Comparison of ENCODE assay signal across 13 mouse cellular contexts in genomic region chr4:98564196-98564865, GRCm38 (mm10).
A peak's percentile ranks its signal among the peaks of the same experiment; 100 is the strongest.
DNase-seq lines count a peak whose midpoint lies in the region; ATAC-seq and TF ChIP-seq lines count a peak whose summit lies in the region.
"Had no signal": no experiment of that assay in that cellular context is flagged by ENCODE, and none has a peak within 500 bp of the region (broad histone marks: within the 10 kb centered on the region; RNA-seq: fewer than 3 reads in every experiment).

No protein-coding gene starts in this region.

- no peak overlapping the region for H3K4me3 ChIP-seq in embryonic facial prominence, embryonic 13.5 days
- H3K4me3 ChIP-seq in embryonic facial prominence, embryonic 10.5 days: no peak overlapping the region
- no peak overlapping the region for H3K4me3 ChIP-seq in heart, postnatal 0 days (ENCODE audit: low read depth, low read length)
- H3K4me3 ChIP-seq in neural tube, embryonic 15.5 days (replicated peaks): no peak overlapping the region

- 84% methylated on average over 6 of the region's 6 CpGs for WGBS in embryonic facial prominence, embryonic 13.5 days
- WGBS in embryonic facial prominence, embryonic 10.5 days: 91% methylated on average over 6 of the region's 6 CpGs
- WGBS in heart, postnatal 0 days: 50% methylated on average over 6 of the region's 6 CpGs
- WGBS in neural tube, embryonic 15.5 days: 89% methylated on average over 6 of the region's 6 CpGs

- no peaks in the 10 kb centered on the region for H3K27me3 ChIP-seq in embryonic facial prominence, embryonic 13.5 days
- no peaks in the 10 kb centered on the region for H3K27me3 ChIP-seq in embryonic facial prominence, embryonic 10.5 days (replicated peaks; ENCODE audit: low read depth, poor library complexity, severe bottlenecking)
- H3K27me3 ChIP-seq in heart, postnatal 0 days (ENCODE audit: control insufficient read depth, insufficient read depth, low read length): no peaks in the 10 kb centered on the region
- no peaks in the 10 kb centered on the region for H3K27me3 ChIP-seq in neural tube, embryonic 15.5 days (replicated peaks)

- no peak for TF ChIP-seq EP300 in heart, postnatal 0 days (IDR thresholded peaks at IDR 0.05; ENCODE audit: low read depth)

- H3K4me2 ChIP-seq in embryonic facial prominence, embryonic 13.5 days: no peak overlapping the region
- no peak overlapping the region for H3K4me2 ChIP-seq in heart, postnatal 0 days (ENCODE audit: low read depth, low read length)
- H3K4me2 ChIP-seq in neural tube, embryonic 15.5 days: no peak overlapping the region

- ATAC-seq in embryonic facial prominence, embryonic 13.5 days (ENCODE audit: insufficient number of reproducible peaks, insufficient read depth, low FRiP score, low TSS enrichment, low read depth): no peak
- ATAC-seq in heart, postnatal 0 days (ENCODE audit: insufficient read depth, low read depth): no peak
- ATAC-seq in neural tube, embryonic 15.5 days (ENCODE audit: low FRiP score): no peak

- TF ChIP-seq CTCF in heart, postnatal 0 days (IDR thresholded peaks at IDR 0.05; ENCODE audit: low read depth): no peak

- no peaks in the 10 kb centered on the region for H3K9me3 ChIP-seq in embryonic facial prominence, embryonic 13.5 days
- H3K9me3 ChIP-seq in embryonic facial prominence, embryonic 10.5 days: no peaks in the 10 kb centered on the region
- no peaks in the 10 kb centered on the region for H3K9me3 ChIP-seq in heart, postnatal 0 days (replicated peaks; ENCODE audit: control insufficient read depth, low read length)
- H3K9me3 ChIP-seq in neural tube, embryonic 15.5 days (replicated peaks): no peaks in the 10 kb centered on the region

- H3K36me3 ChIP-seq in embryonic facial prominence, embryonic 13.5 days: no peaks in the 10 kb centered on the region
- H3K36me3 ChIP-seq in embryonic facial prominence, embryonic 10.5 days (replicated peaks): no peaks in the 10 kb centered on the region
- H3K36me3 ChIP-seq in heart, postnatal 0 days (replicated peaks; ENCODE audit: control insufficient read depth, insufficient read depth, low read length): no peaks in the 10 kb centered on the region
- no peaks in the 10 kb centered on the region for H3K36me3 ChIP-seq in neural tube, embryonic 15.5 days

- H3K27ac ChIP-seq in embryonic facial prominence, embryonic 13.5 days: peak overlapping the region; percentile 12; the same call in 1 of the 2 replicates
- H3K27ac ChIP-seq in embryonic facial prominence, embryonic 10.5 days (replicated peaks): no peak overlapping the region
- H3K27ac ChIP-seq in heart, postnatal 0 days (ENCODE audit: low read depth): peak overlapping the region; percentile 84
- peak overlapping the region; percentile 18; the same call in 1 of the 2 replicates for H3K27ac ChIP-seq in neural tube, embryonic 15.5 days (replicated peaks)
- H3K27ac ChIP-seq: macrophage had no signal

- H3K4me1 ChIP-seq in embryonic facial prominence, embryonic 13.5 days: peaks cover 12% of the 10 kb centered on the region
- no peaks in the 10 kb centered on the region for H3K4me1 ChIP-seq in embryonic facial prominence, embryonic 10.5 days
- H3K4me1 ChIP-seq in heart, postnatal 0 days (ENCODE audit: control insufficient read depth, insufficient read depth): peaks cover 30% of the 10 kb centered on the region
- H3K4me1 ChIP-seq in neural tube, embryonic 15.5 days: peaks cover 14% of the 10 kb centered on the region

- H3K9ac ChIP-seq in embryonic facial prominence, embryonic 13.5 days: no peak overlapping the region
- no peak overlapping the region for H3K9ac ChIP-seq in heart, postnatal 0 days (replicated peaks; ENCODE audit: low read depth, low read length)
- H3K9ac ChIP-seq in neural tube, embryonic 15.5 days (replicated peaks): no peak overlapping the region

- DNase-seq in embryonic facial prominence, embryonic 10.5 days (ENCODE audit: low spot score): no peak
- no peak for DNase-seq in heart, postnatal 0 days (ENCODE audit: low spot score)
- no peak for DNase-seq in heart, adult 11 months
- DNase-seq in neural tube, embryonic 10.5 days (ENCODE audit: extremely low spot score, low spot score): no peak
- no peak for DNase-seq in spleen, adult 12 weeks (ENCODE audit: low spot score)
- DNase-seq in kidney, postnatal 10 days: no peak
- DNase-seq: embryo, embryonic 11 days; gastrocnemius, postnatal 36 days; spleen, adult 18-20 months; thymus, adult 18-20 months had no signal
